Mouse (Mus musculus) kidney, postnatal 25 days (tissue): ENCODE results near the gene Csdc2.
A peak's percentile ranks its signal among the peaks of the same experiment; 100 is the strongest.

Source experiments
- DNase-seq, 2 experiments: peaks; one replicate each; pipeline ENCODE4 v3.0.0; 2021; ENCODE audit warnings: mixed read lengths in 2 of 2

Gene Csdc2

GRCm38 (mm10) chr15:81925760-81926445 lies 10.7 kb upstream of the Csdc2 start, which contains the start of gene Polr3h:
TSS of gene Polr3h (minus strand) at chr15:81926240.
- peak; percentile 98 for DNase-seq

GRCm38 (mm10) chr15:81926446-81926822 lies 10.1 kb upstream of the Csdc2 start:
- DNase-seq: no peak

- DNase-seq: peak; percentile 90 to 91
Observed at GRCm38 (mm10) chr15:81927741-81928140, 8.8 kb upstream of the Csdc2 start.

- peak; percentile 83 to 89 for DNase-seq
Observed at GRCm38 (mm10) chr15:81928277-81928676, 8.3 kb upstream of the Csdc2 start.

GRCm38 (mm10) chr15:81932951-81933470 lies 3.5 kb upstream of the Csdc2 start:
- DNase-seq: peak in 1 of 2 experiments; percentile 29

DNA sequence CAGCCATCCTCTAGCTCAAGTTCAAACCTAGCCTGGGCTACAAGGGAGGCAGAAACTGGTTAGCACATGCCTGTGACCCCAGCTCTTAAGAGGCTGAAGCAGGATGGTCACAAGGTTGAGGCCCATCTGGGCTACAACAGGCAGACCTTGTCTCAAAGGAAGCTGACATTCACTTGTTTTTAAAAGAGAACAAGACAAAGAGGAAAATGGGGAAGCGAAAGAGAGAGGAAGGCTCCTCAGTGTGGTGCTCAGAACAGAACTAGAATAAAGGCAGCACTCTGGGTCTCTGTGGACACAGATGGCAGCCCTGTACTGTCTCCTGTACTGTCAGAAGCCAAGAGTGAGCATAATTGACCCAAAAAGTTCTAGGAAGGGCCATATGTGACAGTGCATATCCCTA lies 2.6 kb upstream of the Csdc2 start:
- no peak for DNase-seq

DNA sequence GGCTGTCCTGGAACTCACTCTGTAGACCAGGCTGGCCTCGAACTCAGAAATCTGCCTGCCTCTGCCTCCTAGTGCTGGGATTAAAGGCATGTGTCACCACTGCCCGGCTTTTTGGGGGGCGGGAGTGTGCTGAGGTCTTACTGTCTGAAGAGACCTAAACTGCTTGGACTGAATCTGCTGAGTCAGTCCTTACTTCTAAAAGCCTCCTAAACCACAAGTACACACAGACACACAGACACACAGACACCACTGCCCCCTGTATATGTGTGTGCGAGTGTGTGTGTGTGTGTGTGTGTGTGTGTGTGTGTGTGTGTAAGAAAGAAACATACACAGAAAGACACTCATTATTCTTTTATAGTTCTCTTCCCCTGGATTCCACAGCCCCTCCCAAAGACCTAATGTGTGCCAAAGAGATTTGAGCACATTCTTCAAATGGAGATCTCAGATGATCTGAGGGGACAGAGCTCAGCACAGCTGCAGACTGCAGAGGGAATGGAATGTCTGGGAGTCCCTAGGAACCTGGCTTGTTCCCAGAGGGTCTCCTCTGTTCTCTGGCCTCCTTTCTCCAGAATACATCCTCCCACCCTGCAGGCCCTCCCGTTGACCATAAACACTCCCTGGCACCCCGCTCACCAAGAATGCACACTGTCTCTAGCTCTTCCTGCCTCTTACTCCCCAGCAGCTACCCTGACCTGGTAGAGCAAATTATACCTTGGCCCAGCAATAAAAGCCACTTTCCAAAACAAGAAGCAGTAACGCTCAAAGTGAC lies 506 bp upstream of the Csdc2 start:
- no peak for DNase-seq

DNA sequence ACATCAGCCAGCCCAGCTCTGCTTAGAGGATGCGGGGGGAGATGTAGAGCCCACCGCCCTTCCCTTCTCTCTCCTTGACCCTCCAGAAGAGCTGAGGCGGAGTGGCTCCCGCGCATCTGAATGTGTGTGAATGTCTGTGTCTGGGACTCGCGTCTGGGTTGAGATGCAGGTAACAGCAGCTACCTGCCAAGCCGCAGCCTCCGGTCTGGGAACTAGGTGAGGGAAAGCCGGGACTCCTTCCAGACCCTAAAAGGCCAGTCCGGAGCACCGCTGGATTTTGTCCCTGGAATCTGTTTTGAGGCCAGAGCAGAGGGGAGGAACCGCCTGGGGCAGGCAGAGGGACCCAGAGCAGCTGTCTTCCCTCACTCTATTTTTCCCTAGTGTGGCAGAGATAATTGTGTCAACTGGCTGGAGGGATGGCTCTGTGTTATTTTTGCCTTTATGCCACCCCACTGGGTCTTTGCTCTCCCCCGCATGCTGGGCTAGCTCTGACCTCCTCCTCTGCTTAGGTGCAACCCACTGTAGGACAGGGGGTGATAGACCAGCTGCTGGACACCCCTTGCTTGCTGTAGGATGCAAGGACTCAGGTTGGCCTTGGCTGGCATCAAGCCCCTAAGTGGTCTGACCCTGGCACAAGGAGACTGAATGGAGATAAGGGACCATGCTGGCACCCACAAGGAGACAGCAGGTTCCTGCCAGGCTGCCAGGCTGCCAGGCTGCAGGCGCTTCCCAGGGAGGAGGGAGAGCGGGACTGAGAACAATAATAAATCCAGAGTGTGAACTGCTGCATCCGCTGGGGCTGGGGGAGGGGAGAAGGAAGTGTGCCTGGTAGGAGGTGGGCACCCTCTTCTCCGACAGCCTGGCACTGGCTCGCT lies 776 bp downstream of the Csdc2 start:
- DNase-seq: no peak

DNA sequence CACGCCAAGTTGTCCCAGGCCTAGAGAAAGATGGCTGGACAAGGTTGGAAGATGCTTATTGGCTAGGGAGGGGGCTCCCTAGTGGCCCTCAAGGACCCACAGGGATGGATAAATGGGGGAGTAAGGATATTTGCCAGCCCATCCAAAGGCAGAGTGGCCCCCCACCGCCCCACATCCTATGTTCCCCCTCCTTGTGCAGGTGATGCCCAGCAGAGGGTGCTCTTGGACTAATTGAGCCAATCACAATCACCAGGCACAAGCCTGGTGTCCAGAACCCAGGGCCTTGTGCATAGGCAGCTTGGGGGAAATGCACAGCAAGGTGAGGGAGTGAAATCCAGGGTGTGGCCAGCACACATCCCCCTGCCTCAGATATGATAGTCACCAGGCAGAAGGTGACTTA lies 1.7 kb downstream of the Csdc2 start:
- DNase-seq: peak in 1 of 2 experiments; percentile 65

DNA sequence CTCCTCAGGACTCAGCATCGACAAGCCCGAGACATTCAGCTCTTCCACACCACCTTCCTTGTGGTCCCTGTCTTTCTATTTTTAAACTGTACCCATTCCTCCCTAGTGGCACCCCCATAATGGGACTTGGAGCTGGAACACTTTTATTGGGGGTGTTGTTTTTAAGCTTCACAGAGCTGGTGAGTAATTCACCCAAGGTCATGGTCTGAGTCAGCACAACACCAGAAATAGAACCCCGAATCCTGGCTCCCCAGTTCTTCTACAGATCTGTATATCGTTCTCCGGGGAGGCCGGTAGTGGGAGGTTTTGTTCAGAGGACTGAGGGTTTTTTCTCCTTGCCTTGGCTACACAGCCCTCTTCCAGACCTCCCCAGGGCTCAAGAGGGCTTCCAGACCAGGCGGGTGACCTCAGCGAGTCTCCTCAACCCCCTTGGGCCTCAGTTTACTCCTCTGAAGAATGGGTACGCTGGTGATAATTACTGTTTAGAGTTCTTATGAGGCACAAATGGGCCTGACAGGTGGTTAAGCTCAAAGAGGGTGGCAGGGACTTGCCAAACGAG lies 2.7 kb downstream of the Csdc2 start:
- DNase-seq: no peak

- DNase-seq: no peak
Observed at GRCm38 (mm10) chr15:81939774-81940173, 3.2 kb downstream of the Csdc2 start.

- DNase-seq: no peak
Observed at GRCm38 (mm10) chr15:81940219-81940618, 3.7 kb downstream of the Csdc2 start.

- DNase-seq: no peak
Observed at GRCm38 (mm10) chr15:81941010-81941409, 4.5 kb downstream of the Csdc2 start.

DNA sequence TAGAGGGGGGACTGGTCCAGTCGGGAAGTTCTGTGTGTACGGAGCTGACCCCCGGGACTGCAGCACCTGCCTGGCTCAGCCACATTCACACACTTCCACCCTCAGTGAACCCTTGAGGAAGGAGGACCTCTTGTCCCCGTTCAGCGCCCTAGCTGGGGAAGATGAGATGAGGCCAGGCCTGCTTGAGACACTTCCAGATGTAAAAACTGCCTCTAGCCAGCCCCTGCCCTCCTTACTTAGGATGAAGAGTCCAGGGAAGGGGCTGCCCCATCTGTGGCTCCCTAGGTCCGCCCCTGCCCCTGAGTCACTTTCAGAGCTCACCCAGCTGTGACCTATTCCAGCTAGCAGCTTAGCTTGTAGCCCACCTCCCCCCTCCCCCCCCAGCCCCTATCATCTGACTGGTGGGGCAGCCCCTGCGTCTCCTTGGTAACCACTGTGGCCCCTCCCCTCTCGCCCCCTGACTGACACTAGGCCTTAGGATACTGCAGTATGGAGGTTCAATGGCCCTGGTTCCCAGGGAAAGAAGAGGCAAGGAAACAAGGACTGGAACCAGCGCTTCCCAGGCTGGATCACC lies 6.7 kb downstream of the Csdc2 start:
- DNase-seq: no peak

DNA sequence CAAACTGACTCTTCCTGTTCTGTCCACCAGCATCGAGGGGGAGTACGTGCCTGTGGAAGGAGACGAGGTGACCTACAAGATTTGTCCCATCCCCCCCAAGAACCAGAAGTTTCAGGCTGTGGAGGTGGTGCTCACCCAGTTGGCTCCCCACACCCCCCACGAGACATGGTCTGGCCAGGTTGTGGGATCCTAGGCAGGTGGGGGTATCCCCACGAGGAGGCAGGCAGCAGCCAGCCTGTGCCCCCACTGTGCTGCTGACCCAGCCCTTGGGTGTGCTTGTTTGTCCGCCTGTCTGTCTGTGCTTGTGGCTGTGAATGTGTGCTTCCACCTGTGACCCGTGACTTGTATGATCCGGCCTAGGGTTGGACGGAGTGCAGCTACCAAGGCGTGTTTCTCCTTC lies 12.5 kb downstream of the Csdc2 start:
- peak in 1 of 2 experiments; percentile 26 for DNase-seq

- peak; percentile 48 to 80 for DNase-seq
Observed at GRCm38 (mm10) chr15:81949476-81950131, 13.0 kb downstream of the Csdc2 start.

DNA sequence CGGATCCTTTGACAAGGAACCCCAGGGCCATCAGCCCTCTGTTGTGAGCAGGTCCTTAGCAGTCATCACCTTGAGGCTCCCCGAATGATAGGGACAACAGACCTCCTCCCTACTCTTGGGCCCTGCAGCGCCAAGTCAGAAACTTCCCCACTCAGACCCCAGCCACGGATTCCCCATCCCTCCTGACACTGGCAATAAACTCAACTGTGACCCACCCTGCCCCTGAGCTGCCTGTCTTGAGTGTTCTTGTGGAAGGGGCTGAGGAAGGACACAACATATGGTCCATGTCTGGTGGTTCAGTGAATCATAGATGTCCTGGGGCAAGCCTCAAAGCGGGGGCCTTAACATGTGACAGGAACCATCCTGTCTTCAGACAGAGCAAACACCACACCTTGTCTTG lies 14.2 kb downstream of the Csdc2 start:
- no peak for DNase-seq

DNA sequence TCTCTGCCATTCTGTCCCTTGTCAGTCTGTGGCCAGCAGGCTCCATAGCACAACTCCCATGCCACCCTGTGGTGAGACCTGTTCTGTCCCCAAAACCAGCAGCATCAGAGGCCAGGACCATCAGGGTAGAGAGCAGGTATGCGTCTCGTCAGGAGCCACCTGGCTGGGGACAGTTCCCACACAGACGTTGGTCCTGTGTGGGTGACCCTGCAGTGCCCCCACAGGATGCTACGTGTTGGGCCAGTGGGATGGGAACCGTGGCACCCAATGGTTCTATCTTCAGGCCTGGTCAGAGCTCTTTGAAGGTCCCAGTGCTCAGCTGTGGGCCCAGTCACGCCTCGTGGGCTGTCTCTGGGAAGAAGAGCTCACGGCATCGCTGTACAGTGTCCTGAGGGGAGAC lies 14.6 kb downstream of the Csdc2 start:
- DNase-seq: no peak

DNA sequence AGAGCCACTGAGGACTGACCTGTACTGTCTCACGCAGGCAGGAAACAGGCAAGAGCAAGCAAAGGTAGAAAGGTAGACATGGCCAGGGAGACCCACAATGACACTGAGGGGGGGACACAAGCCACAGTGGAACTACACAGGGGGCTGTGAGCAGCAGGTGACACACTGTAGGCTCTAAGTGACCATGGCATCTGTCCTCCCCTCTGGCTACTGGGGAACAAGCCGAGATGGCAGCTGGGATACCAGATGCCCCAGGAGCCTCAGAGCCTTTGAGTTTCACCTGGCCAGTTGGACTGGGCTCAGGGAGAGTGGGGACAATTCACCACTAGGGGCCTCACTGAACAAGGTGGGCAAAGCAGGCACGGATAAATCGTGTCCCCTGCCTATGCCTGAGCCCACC lies 15.8 kb downstream of the Csdc2 start:
- no peak for DNase-seq

- DNase-seq: no peak
Observed at GRCm38 (mm10) chr15:81954151-81954583, 17.6 kb downstream of the Csdc2 start.

- DNase-seq: no peak
Observed at GRCm38 (mm10) chr15:81954716-81955115, 18.2 kb downstream of the Csdc2 start.

- no peak for DNase-seq
Observed at GRCm38 (mm10) chr15:81955414-81955813, 18.9 kb downstream of the Csdc2 start.
